Mouse (Mus musculus): ENCODE data around the gene Uba3.
A peak's percentile ranks its signal among the peaks of the same experiment; 100 is the strongest.

Uba3 gene

GRCm38 (mm10) chr6:97205439-97205885 is at the start of gene Uba3:
Uba3 (minus strand) TSS chr6:97205647.
- no peaks in the 10 kb centered on the region for H3K27me3 ChIP-seq (ENCODE audit: control insufficient read depth, insufficient read depth, low read length, poor library complexity, severe bottlenecking)
- no peaks in the 10 kb centered on the region for H3K36me3 ChIP-seq (ENCODE audit: control insufficient read depth, insufficient read depth, low read length, poor library complexity, severe bottlenecking)
- DNase-seq (ENCODE audit: low read depth, low spot score): peak; percentile 99

- DNase-seq (ENCODE audit: low read depth, low spot score): no peak
- Histone ChIP-seq H3K36me3 (ENCODE audit: control insufficient read depth, insufficient read depth, low read length, poor library complexity, severe bottlenecking) (no peaks in the 10 kb centered on the region), H3K27me3 (ENCODE audit: control insufficient read depth, insufficient read depth, low read length, poor library complexity, severe bottlenecking) (no peaks in the 10 kb centered on the region)
Measured at GRCm38 (mm10) chr6:97252711-97253221, 47.3 kb upstream of the Uba3 start, which contains the start of gene Lmod3. Lmod3 (minus strand) TSS chr6:97252759.

GRCm38 (mm10) chr6:97252086-97252485 is 46.6 kb upstream of the Uba3 start:
- DNase-seq (ENCODE audit: low read depth, low spot score): no peak
- Histone ChIP-seq H3K27me3 (ENCODE audit: control insufficient read depth, insufficient read depth, low read length, poor library complexity, severe bottlenecking) (no peaks in the 10 kb centered on the region), H3K36me3 (ENCODE audit: control insufficient read depth, insufficient read depth, low read length, poor library complexity, severe bottlenecking) (no peaks in the 10 kb centered on the region)

- Histone ChIP-seq H3K27me3 (ENCODE audit: control insufficient read depth, insufficient read depth, low read length, poor library complexity, severe bottlenecking) (no peaks in the 10 kb centered on the region), H3K36me3 (ENCODE audit: control insufficient read depth, insufficient read depth, low read length, poor library complexity, severe bottlenecking) (no peaks in the 10 kb centered on the region)
- peak; percentile 74 for DNase-seq (ENCODE audit: low read depth, low spot score)
Measured at GRCm38 (mm10) chr6:97250966-97251365, 45.5 kb upstream of the Uba3 start.

- no peak for DNase-seq (ENCODE audit: low read depth, low spot score)
- H3K36me3 ChIP-seq (ENCODE audit: control insufficient read depth, insufficient read depth, low read length, poor library complexity, severe bottlenecking): no peaks in the 10 kb centered on the region
- H3K27me3 ChIP-seq (ENCODE audit: control insufficient read depth, insufficient read depth, low read length, poor library complexity, severe bottlenecking): no peaks in the 10 kb centered on the region
Measured at GRCm38 (mm10) chr6:97245200-97245599, 39.8 kb upstream of the Uba3 start.

GRCm38 (mm10) chr6:97242522-97242921 is 37.1 kb upstream of the Uba3 start:
- no peaks in the 10 kb centered on the region for H3K27me3 ChIP-seq (ENCODE audit: control insufficient read depth, insufficient read depth, low read length, poor library complexity, severe bottlenecking)
- DNase-seq (ENCODE audit: low read depth, low spot score): no peak
- H3K36me3 ChIP-seq (ENCODE audit: control insufficient read depth, insufficient read depth, low read length, poor library complexity, severe bottlenecking): no peaks in the 10 kb centered on the region

GRCm38 (mm10) chr6:97240092-97240491 is 34.6 kb upstream of the Uba3 start:
- no peak for DNase-seq (ENCODE audit: low read depth, low spot score)

GRCm38 (mm10) chr6:97239360-97239759 is 33.9 kb upstream of the Uba3 start:
- no peak for DNase-seq (ENCODE audit: low read depth, low spot score)
- Histone ChIP-seq H3K27me3 (ENCODE audit: control insufficient read depth, insufficient read depth, low read length, poor library complexity, severe bottlenecking) (no peaks in the 10 kb centered on the region), H3K36me3 (ENCODE audit: control insufficient read depth, insufficient read depth, low read length, poor library complexity, severe bottlenecking) (no peaks in the 10 kb centered on the region; the same call in 1 of the 2 replicates)

More at GRCm38 (mm10) chr6:97240092-97240491, 34.6 kb upstream of the Uba3 start:
- H3K27me3 ChIP-seq (ENCODE audit: control insufficient read depth, insufficient read depth, low read length, poor library complexity, severe bottlenecking): no peaks in the 10 kb centered on the region
- no peaks in the 10 kb centered on the region for H3K36me3 ChIP-seq (ENCODE audit: control insufficient read depth, insufficient read depth, low read length, poor library complexity, severe bottlenecking)

GRCm38 (mm10) chr6:97236088-97236487 is 30.6 kb upstream of the Uba3 start:
- peaks cover 8% of the 10 kb centered on the region for H3K36me3 ChIP-seq (ENCODE audit: control insufficient read depth, insufficient read depth, low read length, poor library complexity, severe bottlenecking)
- DNase-seq (ENCODE audit: low read depth, low spot score): no peak
- no peaks in the 10 kb centered on the region for H3K27me3 ChIP-seq (ENCODE audit: control insufficient read depth, insufficient read depth, low read length, poor library complexity, severe bottlenecking)

- Histone ChIP-seq H3K27me3 (ENCODE audit: control insufficient read depth, insufficient read depth, low read length, poor library complexity, severe bottlenecking) (no peaks in the 10 kb centered on the region), H3K36me3 (ENCODE audit: control insufficient read depth, insufficient read depth, low read length, poor library complexity, severe bottlenecking) (peaks cover 11% of the 10 kb centered on the region)
- DNase-seq (ENCODE audit: low read depth, low spot score): no peak
Measured at GRCm38 (mm10) chr6:97234911-97235668, 29.6 kb upstream of the Uba3 start.

GRCm38 (mm10) chr6:97227067-97227847 is 21.8 kb upstream of the Uba3 start:
- H3K27me3 ChIP-seq (ENCODE audit: control insufficient read depth, insufficient read depth, low read length, poor library complexity, severe bottlenecking): no peaks in the 10 kb centered on the region
- DNase-seq (ENCODE audit: low read depth, low spot score): no peak
- peaks cover 9% of the 10 kb centered on the region for H3K36me3 ChIP-seq (ENCODE audit: control insufficient read depth, insufficient read depth, low read length, poor library complexity, severe bottlenecking)

GRCm38 (mm10) chr6:97226083-97226491 is 20.6 kb upstream of the Uba3 start:
- H3K27me3 ChIP-seq (ENCODE audit: control insufficient read depth, insufficient read depth, low read length, poor library complexity, severe bottlenecking): no peaks in the 10 kb centered on the region
- peaks cover 7% of the 10 kb centered on the region for H3K36me3 ChIP-seq (ENCODE audit: control insufficient read depth, insufficient read depth, low read length, poor library complexity, severe bottlenecking)
- DNase-seq (ENCODE audit: low read depth, low spot score): no peak

GRCm38 (mm10) chr6:97224505-97224904 is 19.1 kb upstream of the Uba3 start:
- no peaks in the 10 kb centered on the region for H3K27me3 ChIP-seq (ENCODE audit: control insufficient read depth, insufficient read depth, low read length, poor library complexity, severe bottlenecking)
- DNase-seq (ENCODE audit: low read depth, low spot score): no peak
- H3K36me3 ChIP-seq (ENCODE audit: control insufficient read depth, insufficient read depth, low read length, poor library complexity, severe bottlenecking): peaks cover under 1% of the 10 kb centered on the region

- no peaks in the 10 kb centered on the region for H3K27me3 ChIP-seq (ENCODE audit: control insufficient read depth, insufficient read depth, low read length, poor library complexity, severe bottlenecking)
- no peaks in the 10 kb centered on the region; the same call in 1 of the 2 replicates for H3K36me3 ChIP-seq (ENCODE audit: control insufficient read depth, insufficient read depth, low read length, poor library complexity, severe bottlenecking)
- DNase-seq (ENCODE audit: low read depth, low spot score): no peak
Measured at GRCm38 (mm10) chr6:97223566-97223965, 18.1 kb upstream of the Uba3 start.

- no peak for DNase-seq (ENCODE audit: low read depth, low spot score)
- Histone ChIP-seq H3K36me3 (ENCODE audit: control insufficient read depth, insufficient read depth, low read length, poor library complexity, severe bottlenecking) (no peaks in the 10 kb centered on the region; the same call in 1 of the 2 replicates), H3K27me3 (ENCODE audit: control insufficient read depth, insufficient read depth, low read length, poor library complexity, severe bottlenecking) (no peaks in the 10 kb centered on the region)
Measured at GRCm38 (mm10) chr6:97222931-97223467, 17.6 kb upstream of the Uba3 start.

Data from splenic B cell, adult 2 months (primary cell).